Mouse (Mus musculus): ENCODE measurements around the gene Psmd11.

The Psmd11 gene

DNA sequence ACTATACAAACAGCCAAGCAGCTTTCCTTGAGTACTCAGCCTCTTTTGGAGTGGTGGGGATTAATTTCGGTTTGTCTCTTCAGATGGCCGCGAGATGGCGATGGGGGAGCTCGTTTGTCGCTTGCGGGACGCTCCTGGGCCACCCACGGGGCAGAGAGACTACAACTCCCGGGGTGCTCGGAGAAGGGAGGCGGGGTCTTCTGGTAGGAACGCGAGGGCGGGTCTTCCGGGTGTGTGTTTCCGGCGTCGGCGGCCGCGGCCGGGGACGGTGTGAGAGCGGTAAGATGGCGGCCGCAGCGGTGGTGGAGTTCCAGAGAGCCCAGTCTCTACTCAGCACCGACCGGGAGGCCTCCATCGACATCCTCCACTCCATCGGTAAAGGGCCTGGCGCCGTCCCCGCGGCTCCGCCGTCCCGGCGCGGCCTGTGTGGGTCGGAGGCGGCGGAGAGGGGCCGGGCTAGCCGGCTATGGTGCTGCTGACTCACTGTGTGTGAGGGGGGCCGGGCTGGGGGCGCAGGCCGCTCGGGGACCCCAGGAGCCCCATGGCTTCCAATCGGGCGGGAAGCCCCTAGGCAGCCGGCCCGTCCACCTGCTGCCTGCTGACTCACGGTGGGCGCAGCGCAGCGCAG, at the start of gene Psmd11:
TSS of gene Psmd11 (plus strand) at position 235 of the 628 bp plus-strand sequence.
- WGBS, result under 1% methylated on average over 58 of the region's 58 CpGs

- WGBS, result 94% methylated on average over 7 of the region's 7 CpGs
These were observed 49.2 kb upstream of the Psmd11 start for GRCm38 (mm10) chr11:80379184-80379583.

DNA sequence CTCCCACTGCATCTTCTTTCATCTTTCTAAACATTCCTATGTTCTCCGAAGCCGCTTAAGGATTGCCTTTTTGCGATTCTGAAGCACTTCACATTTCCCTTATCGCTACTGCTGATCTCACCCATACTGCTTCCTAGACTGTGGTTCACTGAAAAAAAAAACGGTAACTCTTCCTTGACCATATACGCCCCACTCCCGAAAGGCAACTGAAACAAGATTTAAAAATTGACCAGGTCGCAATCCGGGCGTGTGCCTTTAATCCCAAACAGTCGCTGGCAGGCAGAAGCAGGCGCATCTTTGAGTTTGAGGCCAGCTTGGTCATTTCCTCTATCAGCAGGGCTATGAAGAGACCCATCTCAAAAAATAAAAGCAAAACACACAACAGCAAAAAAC, 45.8 kb upstream of the Psmd11 start:
- WGBS, result 3% methylated on average over 12 of the region's 12 CpGs

DNA sequence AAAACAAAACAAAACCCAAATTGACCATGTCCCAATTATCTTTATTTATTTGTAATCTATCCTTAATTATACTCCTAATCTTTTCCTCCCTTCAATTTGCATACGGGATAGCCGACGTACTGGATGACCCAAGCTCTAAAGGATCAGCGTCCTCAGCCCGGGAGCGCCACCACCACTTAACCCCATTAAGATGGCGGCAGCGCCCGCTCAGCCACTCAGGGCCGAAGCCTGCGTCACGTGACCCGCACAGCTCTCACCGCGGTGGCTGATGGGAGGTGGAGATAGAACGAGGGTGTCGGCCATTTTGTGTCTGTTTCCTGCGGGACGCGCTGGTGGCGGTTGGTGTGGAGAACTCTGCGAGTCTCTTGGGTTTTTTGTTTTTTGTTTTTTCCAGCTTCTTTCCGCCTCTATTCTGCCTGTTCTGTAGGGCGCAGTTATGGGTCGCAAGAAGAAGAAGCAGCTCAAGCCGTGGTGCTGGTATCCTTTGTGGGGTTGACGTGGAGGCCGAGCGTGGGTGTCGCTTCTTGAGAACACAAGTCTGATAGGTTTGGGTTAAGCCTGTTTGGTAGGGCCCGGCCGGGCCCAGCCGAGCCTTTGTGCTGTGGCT, 45.3 kb upstream of the Psmd11 start, which contains the start of gene Zfp207:
TSS of gene Zfp207 (plus strand) at position 261 of the 607 bp plus-strand sequence.
- WGBS, result under 1% methylated on average over 33 of the region's 33 CpGs

DNA sequence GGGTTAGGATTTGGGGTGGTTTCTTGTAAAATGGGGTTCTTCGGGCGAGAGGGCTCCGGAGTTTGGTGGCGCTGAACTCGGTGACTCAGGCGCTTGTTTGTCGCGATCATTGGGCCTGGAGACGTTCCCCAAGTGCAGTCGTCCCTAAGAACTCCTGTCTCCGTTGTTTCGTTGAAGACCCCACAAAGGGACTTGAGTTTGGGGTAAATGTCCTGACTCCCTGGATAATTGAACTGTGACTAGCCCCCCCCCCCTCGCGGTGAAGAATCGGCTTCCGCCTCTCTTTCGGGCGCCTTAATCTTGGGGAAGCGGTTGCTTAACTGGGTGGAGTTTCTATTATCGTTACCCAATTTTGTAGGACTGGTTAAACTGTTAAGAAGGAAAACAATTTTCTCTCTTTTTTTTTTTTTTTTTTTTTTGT, 44.8 kb upstream of the Psmd11 start:
- WGBS, result under 1% methylated on average over 20 of the region's 20 CpGs

DNA sequence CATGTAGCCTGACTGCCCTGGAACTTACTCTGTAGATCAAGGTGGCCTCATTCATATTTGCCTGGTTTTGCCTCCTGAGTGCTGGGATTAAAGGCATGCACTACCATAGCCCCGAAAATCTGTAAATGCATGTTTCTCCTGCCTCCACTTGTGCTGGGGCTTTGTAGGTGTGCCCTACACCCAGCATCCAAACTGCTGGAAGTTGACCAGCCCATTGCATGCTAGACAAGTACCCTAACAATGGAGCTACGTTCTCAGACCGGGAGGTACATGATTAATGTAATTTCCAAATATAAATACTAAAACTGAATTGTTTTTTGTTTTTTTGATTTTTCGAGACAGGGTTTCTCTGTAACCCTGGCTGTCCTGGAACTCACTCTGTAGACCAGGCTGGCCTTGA, 43.4 kb upstream of the Psmd11 start:
- WGBS, result 9% methylated on average over 4 of the region's 4 CpGs

- 45% methylated on average over 2 of the region's 2 CpGs for WGBS
These were observed 41.6 kb upstream of the Psmd11 start for GRCm38 (mm10) chr11:80386790-80387189.

GRCm38 (mm10) chr11:80389885-80390284, 38.5 kb upstream of the Psmd11 start:
- WGBS, result 56% methylated on average over 1 of the region's 1 CpGs

DNA sequence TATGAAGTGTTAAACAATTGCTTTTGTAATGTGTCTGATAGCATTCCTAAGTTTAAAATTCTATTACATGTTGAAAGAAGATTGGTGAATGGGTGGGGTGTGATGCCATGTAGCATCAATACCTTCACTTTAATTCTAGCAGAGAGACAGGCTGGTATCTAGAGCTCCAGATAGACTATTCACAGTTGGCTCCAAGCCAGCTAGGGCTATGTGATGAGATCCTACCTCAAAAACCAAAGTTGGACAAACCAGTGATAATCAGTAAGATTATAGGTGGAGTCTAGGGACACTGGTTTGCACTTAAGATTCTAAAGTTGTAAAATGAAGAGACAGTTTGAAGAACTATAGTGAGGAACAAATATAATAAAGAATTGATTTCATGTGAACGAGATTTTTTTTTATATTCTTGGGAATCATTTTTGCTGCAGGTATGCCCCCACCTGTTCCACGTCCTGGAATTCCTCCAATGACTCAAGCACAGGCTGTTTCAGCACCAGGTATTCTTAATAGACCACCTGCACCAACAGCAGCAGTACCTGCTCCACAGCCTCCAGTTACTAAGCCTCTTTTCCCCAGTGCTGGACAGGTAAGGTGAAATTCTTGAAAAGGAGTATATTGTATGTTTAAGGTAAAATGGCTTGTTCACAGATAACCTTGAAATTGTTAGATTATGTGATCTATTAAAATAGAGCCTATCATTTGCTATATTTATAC, 36.9 kb upstream of the Psmd11 start:
- WGBS, result 90% methylated on average over 2 of the region's 2 CpGs

DNA sequence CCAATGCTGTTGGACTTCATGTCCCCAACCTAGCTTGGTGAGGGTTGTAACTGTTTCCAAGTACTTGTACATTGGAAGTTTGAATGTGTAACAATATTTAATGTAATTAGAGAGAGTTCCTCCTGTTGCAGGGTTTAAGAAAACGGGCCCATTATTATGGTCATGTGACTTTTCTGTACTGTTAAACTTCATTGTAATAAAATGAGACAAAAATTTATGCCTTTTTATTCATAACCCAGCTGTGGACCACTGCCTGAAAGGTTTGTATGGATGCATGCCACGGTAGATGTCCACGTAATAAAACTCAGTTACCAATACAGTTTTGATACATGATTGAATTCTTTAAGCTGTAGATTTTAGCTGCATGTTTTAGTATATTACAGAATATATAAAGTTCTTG, 32.5 kb upstream of the Psmd11 start:
- WGBS, result 78% methylated on average over 3 of the region's 3 CpGs

DNA sequence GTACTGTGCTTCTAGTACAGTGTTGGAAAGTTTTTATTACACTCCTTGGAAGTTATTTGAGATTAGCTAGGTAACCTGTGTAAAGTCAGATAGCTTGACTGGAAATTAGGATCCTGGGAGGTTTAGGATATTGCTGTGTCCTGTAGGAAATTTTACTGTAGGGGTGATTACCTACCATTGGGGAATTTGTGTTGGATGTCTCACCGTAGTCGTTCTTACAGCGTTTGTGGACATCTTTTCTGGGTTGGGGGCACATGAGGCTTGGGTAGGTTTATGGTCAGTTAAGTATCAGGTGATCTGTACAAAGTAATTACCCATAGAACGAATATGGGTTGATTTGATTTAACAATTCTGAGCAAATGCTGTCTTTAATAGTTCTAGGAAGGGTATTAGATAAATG, 31.8 kb upstream of the Psmd11 start:
- 90% methylated on average over 4 of the region's 4 CpGs for WGBS

DNA sequence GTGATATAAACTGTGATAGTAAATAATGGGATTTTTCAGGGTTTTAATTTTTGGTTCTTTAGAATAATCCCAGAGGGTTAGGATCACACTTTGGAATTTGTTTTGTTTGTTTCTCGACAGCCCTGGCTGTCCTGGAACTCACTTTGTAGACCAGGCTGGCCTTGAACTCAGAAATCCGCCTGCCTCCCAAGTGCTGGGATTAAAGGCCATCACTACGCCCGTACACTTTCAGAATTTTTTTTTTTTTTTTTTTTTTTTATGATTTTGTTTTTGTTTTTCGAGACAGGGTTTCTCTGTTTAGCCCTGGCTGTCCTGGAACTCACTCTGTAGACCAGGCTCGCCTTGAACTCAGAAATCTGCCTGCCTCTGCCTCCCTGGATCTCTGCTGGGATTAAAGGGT, 20.5 kb upstream of the Psmd11 start:
- 96% methylated on average over 6 of the region's 6 CpGs for WGBS

DNA sequence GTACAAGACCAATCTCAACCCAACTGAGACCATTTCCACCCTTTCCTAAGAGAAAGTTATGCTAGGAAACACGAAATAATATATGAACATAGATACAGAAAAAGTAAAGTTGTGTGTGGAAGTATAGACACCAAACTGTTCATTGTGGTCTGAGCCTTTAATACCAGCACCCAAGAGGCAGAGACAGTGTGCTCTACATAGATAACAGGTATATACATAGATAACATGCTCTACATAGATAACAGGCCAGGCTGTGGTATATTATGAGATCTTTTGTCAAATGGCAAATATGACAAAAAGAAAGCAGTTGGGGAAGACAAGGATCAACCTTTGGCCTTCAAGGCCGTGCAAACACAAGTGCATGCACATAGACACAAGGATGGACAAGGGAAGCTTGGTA, 18.0 kb upstream of the Psmd11 start:
- 92% methylated on average over 2 of the region's 2 CpGs for WGBS

DNA sequence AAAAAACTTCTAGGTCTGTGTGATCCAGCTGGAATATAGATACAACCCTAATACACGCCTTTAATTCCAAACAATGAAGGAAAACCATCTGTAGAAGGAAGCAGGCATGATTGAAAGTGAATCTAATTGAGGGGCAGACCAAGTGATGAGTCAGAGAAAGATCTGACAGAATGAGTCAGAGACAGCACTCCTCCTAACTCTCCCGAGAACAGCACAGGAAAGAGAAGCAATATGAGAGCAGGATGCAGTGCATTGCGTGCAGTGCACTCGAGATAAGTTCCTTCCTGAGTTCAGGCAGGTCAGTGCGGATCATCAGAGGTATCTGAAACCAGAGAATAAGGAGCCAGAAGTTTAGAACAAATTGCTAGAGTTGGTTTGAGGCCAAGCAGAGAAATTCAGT, 11.3 kb upstream of the Psmd11 start:
- WGBS, result 74% methylated on average over 5 of the region's 5 CpGs

DNA sequence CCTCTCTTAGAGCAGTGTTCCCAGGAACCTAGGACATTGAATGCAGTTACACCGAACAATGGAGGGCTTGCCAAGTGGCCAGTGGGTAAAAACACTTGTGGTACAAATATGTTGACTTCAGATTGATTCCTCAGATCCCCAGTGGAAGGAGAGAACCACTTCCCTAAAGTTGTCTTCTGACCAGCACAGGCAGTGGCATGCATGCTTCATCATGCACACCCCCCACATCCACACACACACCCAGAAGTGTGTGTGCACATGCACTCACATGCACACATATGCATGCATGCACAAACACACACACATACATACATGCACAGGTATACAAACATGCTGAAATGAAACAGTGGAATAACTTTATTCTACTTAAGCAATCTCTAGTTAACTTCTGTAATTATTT, 8.7 kb upstream of the Psmd11 start:
- 95% methylated on average over 1 of the region's 1 CpGs for WGBS

DNA sequence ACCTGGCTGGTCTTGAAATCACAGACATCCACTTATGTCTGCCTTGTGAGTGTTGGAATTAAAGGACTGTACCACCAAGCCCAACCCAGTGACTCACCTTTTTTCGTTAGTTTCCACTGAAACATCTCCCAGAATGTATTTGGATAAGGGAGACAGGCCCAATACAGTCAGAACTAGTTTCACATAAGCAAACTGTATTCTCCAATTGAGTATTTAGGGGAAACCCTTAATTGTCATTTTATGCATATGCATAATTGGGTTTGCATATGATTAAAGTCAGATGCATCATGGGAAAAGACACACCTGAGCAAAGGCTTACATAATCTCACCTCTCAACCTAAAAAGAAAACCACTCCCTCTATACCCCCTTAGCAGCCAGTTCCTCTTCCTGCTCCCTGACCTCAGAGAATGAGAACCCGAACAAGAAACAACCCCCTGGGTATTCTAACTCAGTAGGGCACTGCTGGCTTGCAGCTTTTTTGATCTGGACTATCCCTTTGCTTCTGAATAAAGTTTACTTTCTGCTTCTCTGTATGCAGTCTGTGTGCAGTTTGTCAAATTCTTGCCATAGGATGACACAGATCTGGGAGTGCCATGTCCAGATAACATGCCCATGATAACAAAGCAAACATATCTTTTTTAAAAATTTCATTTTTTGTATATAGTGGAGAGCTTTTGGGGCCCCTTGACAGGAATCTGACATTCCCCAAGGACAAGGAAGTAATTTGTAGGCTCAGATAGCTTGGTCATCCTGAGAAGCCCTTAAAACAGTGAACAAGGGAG, 8.0 kb upstream of the Psmd11 start:
- 64% methylated on average over 2 of the region's 2 CpGs for WGBS

- whole genome bisulfite sequencing, result 89% methylated on average over 7 of the region's 7 CpGs
These were observed 6.9 kb upstream of the Psmd11 start for GRCm38 (mm10) chr11:80421421-80422047.

DNA sequence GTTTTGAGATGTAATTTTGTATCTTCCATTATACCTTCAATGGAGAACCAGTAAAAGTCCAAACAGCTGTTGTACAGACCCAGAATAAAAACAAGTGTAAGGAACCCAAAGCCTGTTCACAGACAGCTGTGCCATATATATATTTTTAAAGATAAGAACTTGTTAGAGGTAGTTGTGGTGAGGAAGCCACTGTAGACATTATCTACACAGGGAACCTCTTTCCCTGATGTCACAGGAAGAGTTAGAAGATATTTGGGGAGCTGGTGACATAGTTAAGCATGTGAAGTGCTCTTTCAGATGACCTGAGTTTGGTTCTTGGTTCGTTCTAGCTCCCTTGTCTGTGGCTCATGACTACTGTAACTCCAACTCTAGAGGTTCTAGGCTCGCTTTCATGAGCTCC, 3.7 kb upstream of the Psmd11 start:
- 90% methylated on average over 2 of the region's 2 CpGs for WGBS

DNA sequence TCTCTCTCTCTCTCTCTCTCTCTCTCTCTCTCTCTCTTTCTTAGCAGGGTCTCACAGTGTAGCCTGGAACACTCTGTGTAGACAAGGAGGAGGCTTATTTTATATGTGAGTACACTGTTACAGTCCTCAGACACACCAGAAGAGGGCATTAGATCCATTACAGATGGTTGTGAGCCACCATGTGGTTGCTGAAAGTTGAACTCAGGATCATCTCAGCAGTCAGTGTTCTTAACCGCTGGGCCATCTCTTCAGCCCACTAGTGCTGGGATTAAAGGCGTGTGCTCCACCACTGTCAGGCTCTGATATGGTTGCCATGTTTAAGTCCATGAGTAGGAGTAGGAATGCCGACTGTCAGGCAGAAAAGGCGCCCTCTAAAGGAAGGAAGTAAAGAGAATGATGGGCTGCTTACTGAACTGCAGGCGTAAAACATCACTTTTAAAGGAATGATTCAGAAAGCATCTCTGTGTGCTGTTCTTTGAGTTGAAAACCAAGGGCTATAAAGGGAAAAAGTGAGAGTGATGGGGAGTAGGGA, 3.1 kb upstream of the Psmd11 start:
- 52% methylated on average over 5 of the region's 5 CpGs for WGBS

- WGBS, result 81% methylated on average over 16 of the region's 16 CpGs
These were observed 2.2 kb upstream of the Psmd11 start for GRCm38 (mm10) chr11:80426029-80426813.

GRCm38 (mm10) chr11:80429009-80429475, 627 bp downstream of the Psmd11 start:
- under 1% methylated on average over 37 of the region's 37 CpGs for WGBS

Measured in cerebral cortex, adult 2 months (tissue).